Mouse (Mus musculus) limb, embryonic 10.5 days (tissue): ENCODE data around the gene Rsbn1l. TPM values are rescaled to one million over a fixed set of nuclear protein-coding genes. Genes with fewer than 3 reads are reported as not detected.

Source experiments
- polyA plus RNA-seq: library from polyadenylated mRNA; unstranded; fragments of >200 nt; fragmentation: Nextera tagmentation; extraction: Ambion mirVana; gene quantifications from 2 replicates; pipeline ENCODE4 v1.2.1, GENCODE M21; 2016

Gene Rsbn1l
- polyA plus RNA-seq, 1 experiment from 2014 or later = 4.5 TPM

Other genes starting within 250 kb of the Rsbn1l start
- gene Phtf2, start 74.3 kb downstream of the Rsbn1l start, polyA plus RNA-seq = 20.0 and 20.2 TPM in 2 replicates
- gene Tmem60, start 74.2 kb downstream of the Rsbn1l start, polyA plus RNA-seq = 45.2 and 49.9 TPM in 2 replicates
- gene Ptpn12, start 99.5 kb upstream of the Rsbn1l start, polyA plus RNA-seq = 24.6 and 25.2 TPM in 2 replicates
- gene Gsap, start 229.9 kb upstream of the Rsbn1l start, polyA plus RNA-seq = 0.50 and 1.3 TPM in 2 replicates